Mouse (Mus musculus) midbrain, embryonic 12.5 days (tissue): ENCODE results near the gene Fut1. TPM values are rescaled to one million over a fixed set of nuclear protein-coding genes. Genes with fewer than 3 reads are reported as not detected.

Experiments
- ATAC-seq: fragments of 200-750 bp; cut with Nextera tagmentation; 2 replicates; pipeline ENCODE4 v1.8.0; 2017; ENCODE audit warnings: low read depth, moderate TSS enrichment, moderate library complexity; ENCODE audit not compliant: low FRiP score
- H3K27ac ChIP-seq: fragments of 300-500 bp; sonication (generic); replicated peaks from 2 replicates; pipeline ENCODE4 v1.5.1; 2016; ENCODE audit warnings: mild to moderate bottlenecking
- H3K27me3 ChIP-seq: fragments of 300-500 bp; sonication (generic); 2 replicates; pipeline ENCODE4 v1.6.1; 2016; ENCODE audit warnings: mild to moderate bottlenecking
- H3K36me3 ChIP-seq: fragments of 300-500 bp; sonication (generic); 2 replicates; pipeline ENCODE4 v1.6.1; 2016
- H3K4me1 ChIP-seq: fragments of 300-500 bp; sonication (generic); 2 replicates; pipeline ENCODE4 v1.6.1; 2016
- H3K4me2 ChIP-seq: fragments of 300-500 bp; sonication (generic); replicated peaks from 2 replicates; pipeline ENCODE4 v1.6.1; 2016; ENCODE audit warnings: mild to moderate bottlenecking, moderate library complexity
- H3K4me3 ChIP-seq: fragments of 300-500 bp; sonication (generic); 2 replicates; pipeline ENCODE4 v1.5.1; 2016; ENCODE audit warnings: mild to moderate bottlenecking
- H3K9ac ChIP-seq: fragments of 300-500 bp; sonication (generic); replicated peaks from 2 replicates; pipeline ENCODE4 v1.6.1; 2016; ENCODE audit warnings: mild to moderate bottlenecking, moderate library complexity
- H3K9me3 ChIP-seq: fragments of 300-500 bp; sonication (generic); 2 replicates; pipeline ENCODE4 v1.6.1; 2016; ENCODE audit warnings: mild to moderate bottlenecking
- whole genome bisulfite sequencing: fragments of 180-500 bp; shearing (Covaris S2); methylation state at CpG from one replicate; pipeline ENCODE4 v1.1.7; 2016; 5-methylcytosine and 5-hydroxymethylcytosine counted together
- polyA plus RNA-seq: library from polyadenylated mRNA; unstranded; fragments of >200 nt; fragmentation: Nextera tagmentation; extraction: Ambion mirVana; gene quantifications from 2 replicates; pipeline ENCODE4 v1.2.1, GENCODE M21; 2016

The Fut1 gene
- polyA plus RNA-seq = not detected in 2 replicates

- H3K4me2 ChIP-seq = no peak within 1 kb of the TSS
- H3K4me3 ChIP-seq = no peak within 1 kb of the TSS
- ATAC-seq = no peak
- H3K9me3 ChIP-seq = no peaks in the 10 kb centered on the region
- H3K27me3 ChIP-seq = peaks cover 46% of the 10 kb centered on the region
- H3K36me3 ChIP-seq = no peaks in the 10 kb centered on the region
- WGBS = 7% methylated on average over 31 of the region's 31 CpGs
- no peak within 1 kb of the TSS for H3K27ac ChIP-seq
- H3K9ac ChIP-seq = no peak within 1 kb of the TSS
- H3K4me1 ChIP-seq = no peaks in the 10 kb centered on the region; the same call in 1 of the 2 replicates
Observed at GRCm38 (mm10) chr7:45617042-45617695, at the start of gene Fut1. Gene Fut1, plus strand, starts transcription at chr7:45617289.

GRCm38 (mm10) chr7:45567780-45568516 lies 49.1 kb upstream of the Fut1 start:
- Histone ChIP-seq H3K36me3 (no peaks in the 10 kb centered on the region), H3K27ac (peak overlapping the region; percentile 21; the same call in 1 of the 2 replicates), H3K9me3 (no peaks in the 10 kb centered on the region), H3K4me1 (peaks cover 33% of the 10 kb centered on the region), H3K9ac (peak overlapping the region; percentile 48), H3K4me3 (peak overlapping the region; percentile 48), H3K4me2 (peak overlapping the region; percentile 77), H3K27me3 (peaks cover 3% of the 10 kb centered on the region)
- WGBS = 1% methylated on average over 23 of the region's 24 CpGs
- ATAC-seq = peak; percentile 92

GRCm38 (mm10) chr7:45568601-45569473 lies 48.3 kb upstream of the Fut1 start:
- H3K4me3 ChIP-seq = peak overlapping the region; percentile 48
- H3K4me2 ChIP-seq = peak overlapping the region; percentile 77
- peaks cover 33% of the 10 kb centered on the region for H3K4me1 ChIP-seq
- H3K27ac ChIP-seq = 0 out of 2 replicates have a peak overlapping the region, but pooled peaks have one; percentile 21
- H3K27me3 ChIP-seq = peaks cover 3% of the 10 kb centered on the region; the same call in 1 of the 2 replicates
- no peaks in the 10 kb centered on the region for H3K36me3 ChIP-seq
- H3K9me3 ChIP-seq = no peaks in the 10 kb centered on the region
- 0 out of 2 replicates have a peak overlapping the region, but pooled peaks have one; percentile 28 for H3K9ac ChIP-seq
- ATAC-seq = no peak
- 81% methylated on average over 10 of the region's 10 CpGs for WGBS

- Histone ChIP-seq H3K9me3 (no peaks in the 10 kb centered on the region), H3K4me2 (peak within 1 kb of the TSS; percentile 80), H3K9ac (peak within 1 kb of the TSS; percentile 80), H3K27ac (peak within 1 kb of the TSS; percentile 88), H3K4me3 (peak within 1 kb of the TSS; percentile 72), H3K36me3 (no peaks in the 10 kb centered on the region), H3K4me1 (peaks cover 33% of the 10 kb centered on the region), H3K27me3 (peaks cover 3% of the 10 kb centered on the region; the same call in 1 of the 2 replicates)
- under 1% methylated on average over 42 of the region's 42 CpGs for WGBS
- ATAC-seq = peak; percentile 80
Observed at GRCm38 (mm10) chr7:45570103-45570741, 46.9 kb upstream of the Fut1 start, which contains the start of gene Bcat2. Gene Bcat2, plus strand, starts transcription at chr7:45570153.

- Histone ChIP-seq H3K4me2 (0 out of 2 replicates have a peak overlapping the region, but pooled peaks have one; percentile 80), H3K27me3 (no peaks in the 10 kb centered on the region), H3K9me3 (no peaks in the 10 kb centered on the region), H3K36me3 (peaks cover 7% of the 10 kb centered on the region), H3K4me3 (no peak overlapping the region), H3K4me1 (peaks cover 33% of the 10 kb centered on the region), H3K9ac (no peak overlapping the region), H3K27ac (no peak overlapping the region)
- ATAC-seq = no peak
- WGBS = 71% methylated on average over 1 of the region's 1 CpGs
Observed at GRCm38 (mm10) chr7:45571966-45572365, 45.1 kb upstream of the Fut1 start.

GRCm38 (mm10) chr7:45573954-45574353 lies 43.1 kb upstream of the Fut1 start:
- H3K36me3 ChIP-seq = peaks cover 16% of the 10 kb centered on the region
- no peak overlapping the region for H3K27ac ChIP-seq
- H3K9ac ChIP-seq = no peak overlapping the region
- H3K27me3 ChIP-seq = no peaks in the 10 kb centered on the region
- peaks cover 17% of the 10 kb centered on the region for H3K4me1 ChIP-seq
- no peaks in the 10 kb centered on the region for H3K9me3 ChIP-seq
- no peak overlapping the region for H3K4me3 ChIP-seq
- ATAC-seq = no peak
- 86% methylated on average over 8 of the region's 8 CpGs for WGBS
- H3K4me2 ChIP-seq = no peak overlapping the region

GRCm38 (mm10) chr7:45574472-45575379 lies 42.4 kb upstream of the Fut1 start:
- Histone ChIP-seq H3K36me3 (peaks cover 17% of the 10 kb centered on the region), H3K9ac (no peak overlapping the region), H3K9me3 (no peaks in the 10 kb centered on the region), H3K4me3 (no peak overlapping the region), H3K4me1 (peaks cover 17% of the 10 kb centered on the region), H3K4me2 (no peak overlapping the region), H3K27me3 (no peaks in the 10 kb centered on the region), H3K27ac (no peak overlapping the region)
- ATAC-seq = no peak
- 88% methylated on average over 15 of the region's 15 CpGs for WGBS

GRCm38 (mm10) chr7:45585923-45586322 lies 31.2 kb upstream of the Fut1 start:
- ATAC-seq = no peak
- H3K4me3 ChIP-seq = no peak overlapping the region
- 88% methylated on average over 6 of the region's 6 CpGs for WGBS
- H3K9ac ChIP-seq = no peak overlapping the region
- 0 out of 2 replicates have a peak, but pooled peaks cover 3% of the 10 kb centered on the region for H3K4me1 ChIP-seq
- H3K36me3 ChIP-seq = peaks cover 18% of the 10 kb centered on the region
- no peak overlapping the region for H3K27ac ChIP-seq
- H3K4me2 ChIP-seq = no peak overlapping the region
- H3K27me3 ChIP-seq = no peaks in the 10 kb centered on the region
- H3K9me3 ChIP-seq = no peaks in the 10 kb centered on the region

- H3K4me3 ChIP-seq = no peak overlapping the region
- 0 out of 2 replicates have a peak, but pooled peaks cover 3% of the 10 kb centered on the region for H3K4me1 ChIP-seq
- no peak overlapping the region for H3K9ac ChIP-seq
- H3K4me2 ChIP-seq = peak overlapping the region; percentile 5; the same call in 1 of the 2 replicates
- 93% methylated on average over 23 of the region's 23 CpGs for WGBS
- peaks cover 18% of the 10 kb centered on the region for H3K36me3 ChIP-seq
- H3K27ac ChIP-seq = no peak overlapping the region
- H3K27me3 ChIP-seq = no peaks in the 10 kb centered on the region
- ATAC-seq = no peak
- H3K9me3 ChIP-seq = no peaks in the 10 kb centered on the region
Observed at GRCm38 (mm10) chr7:45587631-45588592, 29.2 kb upstream of the Fut1 start.
